Mouse (Mus musculus) kidney, adult 2 months (tissue): ENCODE measurements around the gene Tob1. TPM values are rescaled to one million over a fixed set of nuclear protein-coding genes. Genes with fewer than 3 reads are reported as not detected.

Source experiments
- DNase-seq: peaks from one replicate; pipeline ENCODE4 v3.0.0; 2021
- H3K27ac ChIP-seq: fragments of 200-500 bp; 2 replicates; pipeline ENCODE4 v1.5.1; 2012; ENCODE audit warnings: low read depth, low read length, control low read depth, inconsistent platforms; ENCODE audit not compliant: insufficient read depth
- H3K27me3 ChIP-seq: fragments of 200-500 bp; replicated peaks from 2 replicates; pipeline ENCODE4 v1.6.1; 2012; ENCODE audit warnings: mild to moderate bottlenecking, moderate library complexity, low read length, inconsistent platforms; ENCODE audit not compliant: control insufficient read depth, insufficient read depth
- H3K36me3 ChIP-seq: fragments of 200-500 bp; 2 replicates; pipeline ENCODE4 v1.6.1; 2012; ENCODE audit warnings: mild to moderate bottlenecking, moderate library complexity, low read length, inconsistent platforms; ENCODE audit not compliant: control insufficient read depth, insufficient read depth
- H3K4me1 ChIP-seq: fragments of 200-500 bp; 2 replicates; pipeline ENCODE4 v1.6.1; 2011; ENCODE audit warnings: low read length; ENCODE audit not compliant: control insufficient read depth, insufficient read depth
- H3K4me3 ChIP-seq: fragments of 200-500 bp; 2 replicates; pipeline ENCODE4 v1.5.1; 2011; ENCODE audit warnings: mild to moderate bottlenecking, low read depth, low read length, control low read depth; ENCODE audit not compliant: insufficient read depth
- CTCF ChIP-seq: fragments of 200-500 bp; conservative IDR thresholded peaks from 2 replicates; pipeline ENCODE4 v1.5.1; 2011; ENCODE audit warnings: low read depth, mild to moderate bottlenecking, control low read depth, low read length, moderate library complexity, mixed read lengths; ENCODE audit not compliant: insufficient read depth, insufficient read length
- POLR2A ChIP-seq: fragments of 200-500 bp; IDR thresholded peaks from one replicate; pipeline ENCODE4 v1.6.1; 2011; ENCODE audit warnings: low read depth, low read length, control low read depth
- WGBS: fragments of 180-500 bp; shearing (Covaris S2); methylation state at CpG from one replicate; pipeline ENCODE4 v1.1.7; 2018; 5-methylcytosine and 5-hydroxymethylcytosine counted together
- polyA plus RNA-seq: library from polyadenylated mRNA; depleted of rRNA; stranded (reverse); fragments of >200 nt; gene quantifications from 2 replicates; pipeline ENCODE4 v1.2.3, GENCODE M21; 2012; rRNA removed

The Tob1 gene
- polyA plus RNA-seq, 1 experiment = 45.0 TPM

- Histone ChIP-seq H3K4me1 (no peaks in the 10 kb centered on the region), H3K4me3 (no peak overlapping the region), H3K36me3 (no peaks in the 10 kb centered on the region), H3K27me3 (no peaks in the 10 kb centered on the region), H3K27ac (no peak overlapping the region)
- WGBS = 80% methylated on average over 5 of the region's 5 CpGs
- no peak for DNase-seq
- TF ChIP-seq CTCF = no peak
- no peak for TF ChIP-seq POLR2A
Measured at GRCm38 (mm10) chr11:94255733-94256132, 44.5 kb downstream of the Tob1 start.

- DNase-seq = peak; percentile 44
- TF ChIP-seq CTCF (no peak), POLR2A (no peak)
- no peaks in the 10 kb centered on the region for H3K27me3 ChIP-seq
- no peak overlapping the region for H3K27ac ChIP-seq
- 37% methylated on average over 14 of the region's 14 CpGs for WGBS
- H3K4me1 ChIP-seq = no peaks in the 10 kb centered on the region
- H3K36me3 ChIP-seq = no peaks in the 10 kb centered on the region
- no peak overlapping the region for H3K4me3 ChIP-seq
Measured at GRCm38 (mm10) chr11:94257987-94258386, 46.7 kb downstream of the Tob1 start.

GRCm38 (mm10) chr11:94259814-94260213, 48.6 kb downstream of the Tob1 start:
- Histone ChIP-seq H3K36me3 (no peaks in the 10 kb centered on the region), H3K4me3 (no peak overlapping the region), H3K4me1 (no peaks in the 10 kb centered on the region), H3K27me3 (no peaks in the 10 kb centered on the region), H3K27ac (no peak overlapping the region)
- TF ChIP-seq POLR2A (no peak), CTCF (no peak)
- no peak for DNase-seq
- 81% methylated on average over 4 of the region's 4 CpGs for WGBS

- WGBS = 83% methylated on average over 6 of the region's 6 CpGs
- no peak for DNase-seq
- H3K27me3 ChIP-seq = no peaks in the 10 kb centered on the region
- no peak overlapping the region for H3K27ac ChIP-seq
- no peaks in the 10 kb centered on the region for H3K36me3 ChIP-seq
- H3K4me3 ChIP-seq = no peak overlapping the region
- TF ChIP-seq POLR2A = no peak
- no peak for TF ChIP-seq CTCF
- H3K4me1 ChIP-seq = no peaks in the 10 kb centered on the region
Measured at GRCm38 (mm10) chr11:94261585-94262370, 50.5 kb downstream of the Tob1 start.

Other genes starting within 250 kb of the Tob1 start
- 45.1 and 88.3 TPM in 2 replicates for gene Gm20390, start 243.2 kb upstream of the Tob1 start, polyA plus RNA-seq
- 158 and 178 TPM in 2 replicates for gene Nme1, start 242.9 kb upstream of the Tob1 start, polyA plus RNA-seq
- gene Spag9, start 215.4 kb upstream of the Tob1 start, polyA plus RNA-seq = 19.1 and 24.6 TPM in 2 replicates
- 0.33 and 0.38 TPM in 2 replicates for gene Wfikkn2, start 34.6 kb downstream of the Tob1 start, polyA plus RNA-seq
- gene Gm21885, start 70.4 kb downstream of the Tob1 start, polyA plus RNA-seq = not detected in 2 replicates
- 6.6 and 8.5 TPM in 2 replicates for gene Luc7l3, start 110.5 kb downstream of the Tob1 start, polyA plus RNA-seq
- 124 and 139 TPM in 2 replicates for gene Ankrd40, start 116.5 kb downstream of the Tob1 start, polyA plus RNA-seq
- 43.8 and 51.7 TPM in 2 replicates for gene Abcc3, start 181.5 kb downstream of the Tob1 start, polyA plus RNA-seq